Mouse (Mus musculus): ENCODE results near the gene 2410015M20Rik.

GRCm38 (mm10) chr17:56625495-56625894 is 15.9 kb upstream of the 2410015M20Rik start:
- TF ChIP-seq CTCF (IDR thresholded peaks at IDR 0.05; ENCODE audit: extremely low read depth, insufficient read depth, insufficient read length, insufficient replicate concordance) (no peak), POLR2A (IDR thresholded peaks at IDR 0.05; ENCODE audit: low read depth, low read length) (no peak)

Measured in spleen, adult 2 months (tissue).